Comparison of ENCODE assay signal across 8 mouse cellular contexts in the genomic region with DNA sequence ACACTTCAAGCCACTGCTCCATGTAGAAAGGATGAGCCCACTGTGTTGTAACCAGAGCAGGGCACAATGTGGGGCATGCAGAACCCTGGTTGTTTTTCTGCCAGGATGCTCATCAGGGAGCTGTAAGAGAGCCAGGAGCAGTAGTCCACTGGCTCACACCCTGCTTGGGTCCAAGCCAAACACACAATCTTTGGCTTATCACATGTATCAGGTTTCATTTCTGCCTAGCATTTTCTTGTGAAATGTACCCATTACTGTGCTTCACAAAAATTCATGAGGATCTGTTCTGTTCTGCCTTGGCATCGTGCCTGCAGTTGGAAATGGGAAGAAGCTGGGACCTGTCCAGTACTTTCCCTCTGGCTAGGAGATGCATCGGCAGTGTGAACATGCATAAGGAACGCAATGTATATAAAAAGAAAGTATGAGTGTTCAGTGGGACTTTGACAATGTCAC.
DNase-seq lines count a peak whose midpoint lies in the region; ATAC-seq and TF ChIP-seq lines count a peak whose summit lies in the region.

No protein-coding gene starts in this region.

- 56% methylated on average over 3 of the region's 3 CpGs for WGBS in lung, postnatal 0 days

- H3K9ac ChIP-seq in lung, postnatal 0 days (replicated peaks; ENCODE audit: low read depth), result no peak overlapping the region

- peak; percentile 25; the same call in 1 of the 2 replicates for ATAC-seq in lung, postnatal 0 days

- DNase-seq in layer of hippocampus, adult 18-20 months (ENCODE audit: low spot score in 2 of 2), result peak; percentile 1 to 12
- no peak for DNase-seq in layer of hippocampus, adult 9-10 months (ENCODE audit: low spot score)
- DNase-seq in cerebellum, adult 11 months, result peak; percentile 58
- DNase-seq in frontal cortex, postnatal 14 days (ENCODE audit: low spot score in 2 of 2), result peak; percentile 5 to 10
- peak; percentile 18 for DNase-seq in lung, postnatal 0 days (ENCODE audit: low spot score)
- DNase-seq in testis, postnatal 14 days (ENCODE audit: low spot score), result no peak
- DNase-seq in thymus, adult 18-20 months, result no peak
- DNase-seq in c-Kit-positive CD71-positive TER-119-positive erythroid progenitor cells, embryonic 14.5 days (ENCODE audit: low spot score), result no peak

- no peaks in the 10 kb centered on the region for H3K36me3 ChIP-seq in lung, postnatal 0 days (ENCODE audit: insufficient read depth, low read length)

- H3K27ac ChIP-seq in lung, postnatal 0 days (ENCODE audit: low read length), result no peak overlapping the region

- no peaks in the 10 kb centered on the region for H3K4me1 ChIP-seq in lung, postnatal 0 days (ENCODE audit: insufficient read depth, low read depth, low read length)

- no peak overlapping the region for H3K4me2 ChIP-seq in lung, postnatal 0 days (replicated peaks; ENCODE audit: low read depth, low read length)

- H3K4me3 ChIP-seq in lung, postnatal 0 days (ENCODE audit: low read depth, low read length), result no peak overlapping the region

- TF ChIP-seq CTCF in lung, postnatal 0 days (IDR thresholded peaks at IDR 0.05), result no peak

- no peaks in the 10 kb centered on the region for H3K9me3 ChIP-seq in lung, postnatal 0 days (ENCODE audit: low read length)

- no peak for TF ChIP-seq EP300 in lung, postnatal 0 days (IDR thresholded peaks at IDR 0.05)

- H3K27me3 ChIP-seq in lung, postnatal 0 days (replicated peaks; ENCODE audit: insufficient read depth, low read length), result no peaks in the 10 kb centered on the region

Comparison
In these comparisons a context has a peak if more than half of its experiments do, and no peak if none do; other contexts are left out.
1. DNase-seq: peak in layer of hippocampus, adult 18-20 months (2 of 2), cerebellum, adult 11 months (single experiment), frontal cortex, postnatal 14 days (2 of 2) and lung, postnatal 0 days (single experiment); none in layer of hippocampus, adult 9-10 months (single experiment), testis, postnatal 14 days (single experiment), thymus, adult 18-20 months (0 of 2) and c-Kit-positive CD71-positive TER-119-positive erythroid progenitor cells, embryonic 14.5 days (single experiment).